Mouse (Mus musculus) gastrocnemius, adult 18-20 months (tissue): ENCODE data around the gene Maml2. TPM values are rescaled to one million over a fixed set of nuclear protein-coding genes. Genes with fewer than 3 reads are reported as not detected.
A peak's percentile ranks its signal among the peaks of the same experiment; 100 is the strongest.

Source experiments
- DNase-seq: peaks from one replicate; pipeline ENCODE4 v3.0.0; 2021; ENCODE audit warnings: low spot score
- total RNA-seq, 2 experiments: library from RNA; stranded (reverse); gene quantifications; 2 replicates each; pipeline ENCODE4 v1.2.3; 2021

Gene Maml2
- total RNA-seq, 2 experiments from 2014 or later: 2.3 to 2.6 TPM

- no peak for DNase-seq
Measured at GRCm38 (mm10) chr9:13665487-13665969, 367.8 kb downstream of the Maml2 start.

- no peak for DNase-seq
Measured at GRCm38 (mm10) chr9:13667955-13668354, 370.2 kb downstream of the Maml2 start.

GRCm38 (mm10) chr9:13668742-13669141 lies 371.0 kb downstream of the Maml2 start:
- DNase-seq: peak; percentile 23

- DNase-seq: no peak
Measured at GRCm38 (mm10) chr9:13671125-13671769, 373.5 kb downstream of the Maml2 start.

GRCm38 (mm10) chr9:13673304-13673703 lies 375.5 kb downstream of the Maml2 start:
- no peak for DNase-seq

GRCm38 (mm10) chr9:13678026-13678425 lies 380.3 kb downstream of the Maml2 start:
- no peak for DNase-seq

GRCm38 (mm10) chr9:13679696-13680095 lies 381.9 kb downstream of the Maml2 start:
- DNase-seq: no peak

- no peak for DNase-seq
Measured at GRCm38 (mm10) chr9:13681147-13681546, 383.4 kb downstream of the Maml2 start.

GRCm38 (mm10) chr9:13681581-13682038 lies 383.9 kb downstream of the Maml2 start:
- peak; percentile 26 for DNase-seq

- DNase-seq: no peak
Measured at GRCm38 (mm10) chr9:13684327-13684934, 386.7 kb downstream of the Maml2 start.

- no peak for DNase-seq
Measured at GRCm38 (mm10) chr9:13686977-13687659, 389.4 kb downstream of the Maml2 start.

GRCm38 (mm10) chr9:13688997-13689396 lies 391.2 kb downstream of the Maml2 start:
- no peak for DNase-seq

- DNase-seq: no peak
Measured at GRCm38 (mm10) chr9:13690321-13690720, 392.6 kb downstream of the Maml2 start.

- no peak for DNase-seq
Measured at GRCm38 (mm10) chr9:13693693-13694284, 396.0 kb downstream of the Maml2 start.

GRCm38 (mm10) chr9:13694293-13694692 lies 396.5 kb downstream of the Maml2 start:
- DNase-seq: peak; percentile 39

- no peak for DNase-seq
Measured at GRCm38 (mm10) chr9:13697041-13697811, 399.5 kb downstream of the Maml2 start.

- no peak for DNase-seq
Measured at GRCm38 (mm10) chr9:13697869-13698268, 400.1 kb downstream of the Maml2 start.

GRCm38 (mm10) chr9:13699061-13699780 lies 401.5 kb downstream of the Maml2 start:
- DNase-seq: no peak

- DNase-seq: no peak
Measured at GRCm38 (mm10) chr9:13699781-13700116, 402.0 kb downstream of the Maml2 start.

- no peak for DNase-seq
Measured at GRCm38 (mm10) chr9:13701773-13702172, 404.0 kb downstream of the Maml2 start.

GRCm38 (mm10) chr9:13703100-13703499 lies 405.3 kb downstream of the Maml2 start:
- DNase-seq: no peak
